Mouse (Mus musculus): ENCODE data around the gene Slc30a9. TPM values are rescaled to one million over a fixed set of nuclear protein-coding genes. Genes with fewer than 3 reads are reported as not detected.

Slc30a9 gene
- polyA plus RNA-seq, 1 experiment from 2014 or later = 106 TPM

GRCm38 (mm10) chr5:67279840-67280239, 26.9 kb upstream of the Slc30a9 start:
- peaks cover 45% of the 10 kb centered on the region for H3K36me3 ChIP-seq (ENCODE audit: control insufficient read depth, insufficient read depth, low read length)
- H3K4me3 ChIP-seq (ENCODE audit: low read depth, low read length) = no peak overlapping the region
- no peak overlapping the region for H3K9ac ChIP-seq (ENCODE audit: low read depth, low read length)
- H3K9me3 ChIP-seq (ENCODE audit: control insufficient read depth, low read length) = no peaks in the 10 kb centered on the region
- DNase-seq (ENCODE audit: low spot score) (no peak), ATAC-seq (ENCODE audit: low read depth) (no peak)
- no peak overlapping the region for H3K4me2 ChIP-seq (ENCODE audit: low read depth, low read length)
- 91% methylated on average over 4 of the region's 4 CpGs for WGBS
- H3K27me3 ChIP-seq (replicated peaks; ENCODE audit: control insufficient read depth, insufficient read depth, low read length) = no peaks in the 10 kb centered on the region
- no peak overlapping the region for H3K27ac ChIP-seq (replicated peaks; ENCODE audit: low read depth, low read length)
- H3K4me1 ChIP-seq (ENCODE audit: control insufficient read depth, insufficient read depth, low read length) = no peaks in the 10 kb centered on the region

DNA sequence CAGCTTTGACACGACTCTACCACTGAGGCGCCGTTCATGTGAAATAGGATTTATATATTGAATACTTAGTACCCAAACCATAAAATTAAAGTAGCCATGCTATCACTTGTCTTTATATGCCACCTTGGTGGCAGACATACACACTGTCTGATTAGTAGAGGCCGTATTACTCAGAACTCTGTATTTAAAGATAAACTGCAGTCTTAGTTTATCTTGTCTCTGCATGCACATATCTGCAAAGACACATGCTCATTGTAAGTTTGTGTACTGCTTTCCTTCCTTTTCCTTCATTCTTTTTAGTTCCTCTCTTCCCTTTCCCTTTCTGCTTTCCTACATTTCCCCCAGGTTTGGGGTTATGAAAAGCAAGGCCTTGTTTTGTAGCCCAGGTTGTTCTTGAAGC, 26.4 kb upstream of the Slc30a9 start:
- 96% methylated on average over 4 of the region's 4 CpGs for WGBS
- no peaks in the 10 kb centered on the region for H3K4me1 ChIP-seq (ENCODE audit: control insufficient read depth, insufficient read depth, low read length)
- no peaks in the 10 kb centered on the region for H3K27me3 ChIP-seq (replicated peaks; ENCODE audit: control insufficient read depth, insufficient read depth, low read length)
- ATAC-seq (ENCODE audit: low read depth) (no peak), DNase-seq (ENCODE audit: low spot score) (no peak)
- H3K27ac ChIP-seq (replicated peaks; ENCODE audit: low read depth, low read length) = no peak overlapping the region
- H3K4me2 ChIP-seq (ENCODE audit: low read depth, low read length) = no peak overlapping the region
- H3K36me3 ChIP-seq (ENCODE audit: control insufficient read depth, insufficient read depth, low read length) = peaks cover 49% of the 10 kb centered on the region
- H3K9me3 ChIP-seq (ENCODE audit: control insufficient read depth, low read length) = no peaks in the 10 kb centered on the region
- H3K9ac ChIP-seq (ENCODE audit: low read depth, low read length) = no peak overlapping the region
- H3K4me3 ChIP-seq (ENCODE audit: low read depth, low read length) = no peak overlapping the region

DNA sequence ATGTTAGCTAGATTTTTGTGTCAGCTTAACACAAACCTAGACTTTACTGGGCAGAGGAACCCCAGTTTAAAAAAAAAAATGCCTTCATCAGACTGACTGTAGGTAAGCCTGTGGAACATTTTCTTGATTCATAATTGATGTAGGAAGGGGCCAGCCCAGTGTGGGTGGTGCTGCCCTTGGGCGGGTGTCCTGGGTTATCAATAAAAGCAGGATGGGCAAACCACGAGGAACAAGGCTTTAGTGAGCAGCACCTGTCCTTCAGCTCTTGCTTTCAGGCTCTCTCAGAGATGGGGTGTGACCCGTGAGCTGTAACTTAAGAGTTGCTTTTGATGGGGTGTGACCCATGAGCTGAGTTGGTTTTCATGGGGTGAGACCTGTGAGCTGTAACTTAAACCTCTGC, 11.7 kb upstream of the Slc30a9 start:
- 64% methylated on average over 3 of the region's 3 CpGs for WGBS
- Histone ChIP-seq H3K27ac (replicated peaks; ENCODE audit: low read depth, low read length) (no peak overlapping the region), H3K4me2 (ENCODE audit: low read depth, low read length) (no peak overlapping the region), H3K9ac (ENCODE audit: low read depth, low read length) (no peak overlapping the region), H3K9me3 (ENCODE audit: control insufficient read depth, low read length) (no peaks in the 10 kb centered on the region), H3K27me3 (replicated peaks; ENCODE audit: control insufficient read depth, insufficient read depth, low read length) (no peaks in the 10 kb centered on the region), H3K4me1 (ENCODE audit: control insufficient read depth, insufficient read depth, low read length) (no peaks in the 10 kb centered on the region), H3K36me3 (ENCODE audit: control insufficient read depth, insufficient read depth, low read length) (peaks cover 23% of the 10 kb centered on the region), H3K4me3 (ENCODE audit: low read depth, low read length) (no peak overlapping the region)
- ATAC-seq (ENCODE audit: low read depth) = no peak
- no peak for DNase-seq (ENCODE audit: low spot score)

GRCm38 (mm10) chr5:67295682-67296081, 11.1 kb upstream of the Slc30a9 start:
- Histone ChIP-seq H3K9ac (ENCODE audit: low read depth, low read length) (no peak overlapping the region), H3K36me3 (ENCODE audit: control insufficient read depth, insufficient read depth, low read length) (peaks cover 17% of the 10 kb centered on the region; the same call in 1 of the 2 replicates), H3K4me1 (ENCODE audit: control insufficient read depth, insufficient read depth, low read length) (no peaks in the 10 kb centered on the region), H3K27me3 (replicated peaks; ENCODE audit: control insufficient read depth, insufficient read depth, low read length) (no peaks in the 10 kb centered on the region), H3K27ac (replicated peaks; ENCODE audit: low read depth, low read length) (no peak overlapping the region), H3K9me3 (ENCODE audit: control insufficient read depth, low read length) (no peaks in the 10 kb centered on the region), H3K4me2 (ENCODE audit: low read depth, low read length) (no peak overlapping the region), H3K4me3 (ENCODE audit: low read depth, low read length) (no peak overlapping the region)
- ATAC-seq (ENCODE audit: low read depth) = no peak
- 85% methylated on average over 6 of the region's 6 CpGs for WGBS
- DNase-seq (ENCODE audit: low spot score) = no peak

DNA sequence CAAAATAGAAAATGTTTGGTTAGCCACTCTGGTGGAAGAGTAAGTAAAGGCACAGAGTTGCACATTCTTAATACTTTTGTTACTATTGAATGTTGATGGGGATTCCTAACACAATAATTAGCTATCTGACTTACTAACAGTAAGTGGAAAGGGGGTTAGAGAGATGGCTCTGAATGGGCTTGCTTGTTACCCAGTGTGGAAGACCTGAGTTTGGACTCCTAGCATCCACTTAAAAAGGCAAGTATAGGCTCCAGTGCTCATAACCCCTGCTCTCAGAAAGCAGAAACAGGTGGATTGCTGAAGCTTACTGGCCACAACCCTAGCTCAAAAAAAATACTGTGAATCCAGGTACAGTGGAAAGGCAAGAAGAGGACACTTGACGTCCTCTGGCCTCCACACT, 10.6 kb upstream of the Slc30a9 start:
- H3K4me1 ChIP-seq (ENCODE audit: control insufficient read depth, insufficient read depth, low read length) = no peaks in the 10 kb centered on the region
- H3K9ac ChIP-seq (ENCODE audit: low read depth, low read length) = no peak overlapping the region
- H3K27me3 ChIP-seq (replicated peaks; ENCODE audit: control insufficient read depth, insufficient read depth, low read length) = no peaks in the 10 kb centered on the region
- 88% methylated on average over 1 of the region's 1 CpGs for WGBS
- H3K4me3 ChIP-seq (ENCODE audit: low read depth, low read length) = no peak overlapping the region
- peaks cover 17% of the 10 kb centered on the region; the same call in 1 of the 2 replicates for H3K36me3 ChIP-seq (ENCODE audit: control insufficient read depth, insufficient read depth, low read length)
- ATAC-seq (ENCODE audit: low read depth) (no peak), DNase-seq (ENCODE audit: low spot score) (no peak)
- H3K4me2 ChIP-seq (ENCODE audit: low read depth, low read length) = no peak overlapping the region
- no peak overlapping the region for H3K27ac ChIP-seq (replicated peaks; ENCODE audit: low read depth, low read length)
- H3K9me3 ChIP-seq (ENCODE audit: control insufficient read depth, low read length) = no peaks in the 10 kb centered on the region

DNA sequence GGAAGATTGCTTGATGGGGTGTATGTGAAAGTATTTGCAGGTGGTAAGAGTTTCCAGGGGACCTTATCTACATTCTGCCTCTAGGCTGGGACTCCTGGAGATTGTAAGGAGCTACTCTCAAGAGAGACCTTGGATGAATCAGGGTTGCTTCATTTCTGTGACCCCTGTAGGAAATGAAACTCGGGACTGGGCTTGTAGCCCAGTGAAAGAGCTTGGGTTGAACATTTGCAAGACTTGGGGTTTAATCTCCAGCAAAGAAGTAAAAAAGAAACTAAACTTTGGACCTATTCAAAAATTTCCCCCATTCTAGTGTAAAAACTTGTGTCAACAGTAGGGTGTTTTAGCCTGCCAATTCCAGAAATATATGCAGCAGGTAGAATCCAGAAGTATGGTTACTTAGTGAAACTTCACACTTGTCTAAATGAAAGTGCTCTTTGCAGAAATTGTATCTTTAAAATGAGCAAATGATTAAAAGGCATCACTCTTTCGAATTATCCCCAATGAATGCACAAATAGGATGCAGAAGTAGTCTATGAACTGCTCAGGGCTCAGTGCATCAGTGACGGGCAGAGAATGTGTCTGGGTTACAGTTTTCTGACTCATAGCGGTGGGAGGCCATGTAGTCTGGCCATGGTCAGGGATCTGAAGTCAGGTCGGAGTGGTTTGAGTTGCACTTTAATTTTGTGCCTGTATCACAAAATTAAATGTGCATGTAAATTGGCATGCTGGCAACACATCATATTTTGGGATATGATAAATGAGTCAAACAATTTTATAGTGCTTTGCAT, 9.5 kb upstream of the Slc30a9 start:
- Histone ChIP-seq H3K4me3 (ENCODE audit: low read depth, low read length) (no peak overlapping the region), H3K9ac (ENCODE audit: low read depth, low read length) (no peak overlapping the region), H3K27me3 (replicated peaks; ENCODE audit: control insufficient read depth, insufficient read depth, low read length) (no peaks in the 10 kb centered on the region), H3K36me3 (ENCODE audit: control insufficient read depth, insufficient read depth, low read length) (peaks cover 11% of the 10 kb centered on the region; the same call in 1 of the 2 replicates), H3K4me1 (ENCODE audit: control insufficient read depth, insufficient read depth, low read length) (no peaks in the 10 kb centered on the region), H3K9me3 (ENCODE audit: control insufficient read depth, low read length) (no peaks in the 10 kb centered on the region), H3K27ac (replicated peaks; ENCODE audit: low read depth, low read length) (no peak overlapping the region), H3K4me2 (ENCODE audit: low read depth, low read length) (no peak overlapping the region)
- WGBS = 86% methylated on average over 5 of the region's 5 CpGs
- no peak for DNase-seq (ENCODE audit: low spot score)
- no peak for ATAC-seq (ENCODE audit: low read depth)

DNA sequence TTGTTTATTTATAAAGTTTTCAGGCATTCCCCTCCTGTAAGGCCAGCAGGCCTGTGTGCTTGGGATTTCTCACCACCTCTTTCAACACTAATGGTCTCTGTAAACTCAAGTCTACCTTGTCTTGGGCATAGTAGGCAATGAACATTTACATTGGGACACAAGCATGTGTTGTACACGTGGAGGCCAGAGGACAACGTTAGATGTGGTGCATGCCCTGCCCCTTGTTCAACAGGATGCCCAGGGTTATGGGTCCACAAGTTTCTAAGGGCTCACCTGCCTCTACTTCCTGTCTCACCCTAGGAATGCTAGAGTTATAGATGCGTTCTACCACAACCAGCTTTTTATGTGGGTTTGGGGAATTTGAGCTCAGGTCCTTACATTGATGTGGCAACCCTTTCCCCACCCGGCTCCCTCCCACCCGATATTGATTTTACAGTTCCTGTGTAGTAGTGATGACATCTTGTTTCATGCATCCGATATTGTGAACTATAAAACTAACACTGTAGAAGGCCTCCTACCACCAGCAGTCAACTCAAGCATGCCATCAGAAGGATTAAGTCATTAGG, 6.8 kb upstream of the Slc30a9 start:
- no peak overlapping the region for H3K9ac ChIP-seq (ENCODE audit: low read depth, low read length)
- WGBS = 85% methylated on average over 6 of the region's 6 CpGs
- no peak for DNase-seq (ENCODE audit: low spot score)

DNA sequence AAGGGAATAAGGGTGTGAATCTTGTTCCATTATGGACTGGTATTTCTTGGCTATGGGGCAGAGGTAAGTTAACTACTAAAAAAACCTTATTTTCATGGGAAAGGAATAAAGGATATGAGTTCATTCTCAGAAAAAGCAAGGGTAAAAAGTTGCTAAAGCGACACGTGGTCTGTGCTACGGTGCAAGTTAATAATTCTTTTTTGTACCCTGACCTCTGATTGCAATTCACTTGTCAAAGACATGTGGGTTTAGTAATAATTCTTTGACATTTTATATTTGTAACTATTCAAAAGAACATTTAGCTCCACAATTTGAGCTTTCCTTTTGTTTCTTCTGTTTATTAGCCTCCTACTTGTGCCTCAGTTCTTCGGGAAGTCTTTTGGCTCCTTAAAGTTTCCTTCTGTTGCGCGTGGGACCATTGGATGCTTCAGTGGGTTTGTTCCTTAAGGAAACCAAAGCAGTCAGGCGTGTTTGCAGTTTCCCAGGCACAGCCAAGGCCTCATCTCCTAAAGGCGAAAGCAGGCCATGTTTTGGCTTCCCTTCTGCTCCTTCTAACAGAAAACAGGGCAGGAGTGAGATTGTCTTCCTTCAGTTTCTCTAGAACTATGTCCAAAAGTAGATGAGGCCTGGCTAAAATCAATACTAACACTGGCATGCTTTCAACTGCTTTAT, 5.7 kb upstream of the Slc30a9 start:
- WGBS = 96% methylated on average over 8 of the region's 8 CpGs
- no peak for DNase-seq (ENCODE audit: low spot score)

More for the DNA sequence above, 6.8 kb upstream of the Slc30a9 start:
- Histone ChIP-seq H3K27me3 (replicated peaks; ENCODE audit: control insufficient read depth, insufficient read depth, low read length) (no peaks in the 10 kb centered on the region), H3K36me3 (ENCODE audit: control insufficient read depth, insufficient read depth, low read length) (no peaks in the 10 kb centered on the region), H3K27ac (replicated peaks; ENCODE audit: low read depth, low read length) (no peak overlapping the region), H3K4me3 (ENCODE audit: low read depth, low read length) (no peak overlapping the region), H3K9me3 (ENCODE audit: control insufficient read depth, low read length) (no peaks in the 10 kb centered on the region), H3K4me2 (ENCODE audit: low read depth, low read length) (no peak overlapping the region), H3K4me1 (ENCODE audit: control insufficient read depth, insufficient read depth, low read length) (no peaks in the 10 kb centered on the region)
- no peak for ATAC-seq (ENCODE audit: low read depth)

More for the DNA sequence above, 5.7 kb upstream of the Slc30a9 start:
- no peak for ATAC-seq (ENCODE audit: low read depth)
- Histone ChIP-seq H3K4me2 (ENCODE audit: low read depth, low read length) (no peak overlapping the region), H3K27ac (replicated peaks; ENCODE audit: low read depth, low read length) (no peak overlapping the region), H3K4me3 (ENCODE audit: low read depth, low read length) (no peak overlapping the region), H3K9ac (ENCODE audit: low read depth, low read length) (no peak overlapping the region), H3K36me3 (ENCODE audit: control insufficient read depth, insufficient read depth, low read length) (no peaks in the 10 kb centered on the region), H3K27me3 (replicated peaks; ENCODE audit: control insufficient read depth, insufficient read depth, low read length) (no peaks in the 10 kb centered on the region), H3K9me3 (ENCODE audit: control insufficient read depth, low read length) (no peaks in the 10 kb centered on the region), H3K4me1 (ENCODE audit: control insufficient read depth, insufficient read depth, low read length) (no peaks in the 10 kb centered on the region)
